Mouse (Mus musculus): ENCODE results near the gene Omp.

DNA sequence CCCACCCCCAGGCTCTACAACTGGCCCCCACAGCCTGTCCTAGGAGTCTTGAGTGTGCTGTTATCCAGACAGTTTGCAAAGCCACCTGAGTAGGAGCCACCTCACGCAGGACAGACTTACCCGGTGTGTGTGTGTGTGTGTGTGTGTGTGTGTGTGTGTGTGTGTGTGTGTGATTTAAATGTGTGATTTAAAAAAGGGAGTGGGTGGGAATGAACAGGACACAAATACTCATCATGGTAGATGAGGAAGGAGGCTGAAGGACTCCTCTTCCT, 25.4 kb downstream of the Omp start:
- no peak for TF ChIP-seq GATA1 (IDR thresholded peaks at IDR 0.05; ENCODE audit: low read length)
- no peak for TF ChIP-seq TAL1 (IDR thresholded peaks at IDR 0.05; ENCODE audit: low read length)
